7 mouse cellular contexts compared by ENCODE assay signal in genomic region chr3:68059162-68059800, GRCm38 (mm10). TPM values are rescaled to one million over a fixed set of nuclear protein-coding genes. Genes with fewer than 3 reads are reported as not detected.
DNase-seq lines count a peak whose midpoint lies in the region; ATAC-seq and TF ChIP-seq lines count a peak whose summit lies in the region.

No protein-coding gene starts in this region.

- peak; percentile 86 for TF ChIP-seq CTCF in left cerebral cortex, adult 2 months (IDR thresholded peaks at IDR 0.05)
- 0 out of 2 replicates have a peak, but pooled peaks have one; percentile 11 for TF ChIP-seq CTCF in bone marrow, adult 2 months (IDR thresholded peaks at IDR 0.05; ENCODE audit: control insufficient read depth, insufficient read depth, low read length)
- peak; percentile 88 for TF ChIP-seq CTCF in forebrain, postnatal 0 days (IDR thresholded peaks at IDR 0.05; ENCODE audit: low read depth)

- no peak overlapping the region for H3K9ac ChIP-seq in forebrain, postnatal 0 days

- no peaks in the 10 kb centered on the region; the same call in 1 of the 2 replicates for H3K4me1 ChIP-seq in bone marrow, adult 2 months (ENCODE audit: control insufficient read depth, insufficient read depth, low read length)
- H3K4me1 ChIP-seq in forebrain, postnatal 0 days (ENCODE audit: insufficient read depth): no peaks in the 10 kb centered on the region

- intact Hi-C loops in left cerebral cortex, adult 2 months (cut with DNase I): loop anchor here (2.0 to 10.0 kb wide), 3 partner anchors 436 to 656 kb away; no protein-coding TSS in a partner anchor
- intact Hi-C loops in left cerebral cortex, postnatal 10 days (cut with DNase I): loop anchor here (5.0 kb wide), 2 partner anchors 433 to 653 kb away; no protein-coding TSS in a partner anchor

- no peak overlapping the region for H3K4me3 ChIP-seq in left cerebral cortex, adult 2 months
- H3K4me3 ChIP-seq in bone marrow, adult 2 months (replicated peaks; ENCODE audit: control insufficient read depth, low read depth, low read length): no peak overlapping the region
- H3K4me3 ChIP-seq in forebrain, postnatal 0 days (ENCODE audit: low read depth, low read length): no peak overlapping the region

- no peaks in the 10 kb centered on the region for H3K27me3 ChIP-seq in forebrain, postnatal 0 days (ENCODE audit: insufficient read depth, low read length)

- peak in 1 of 2 experiments; percentile 22 for DNase-seq in left cerebral cortex, adult 2 months (ENCODE audit: extremely low spot score in 1 of 2, low spot score in 2 of 2)
- DNase-seq in left cerebral cortex, postnatal 10 days (ENCODE audit: extremely low spot score in 1 of 2, low spot score in 2 of 2): no peak
- DNase-seq in forebrain, postnatal 0 days: peak; percentile 56
- peak; percentile 15 for DNase-seq in lung, postnatal 36 days
- DNase-seq in spleen, postnatal 36 days (ENCODE audit: low spot score in 2 of 2): no peak
- DNase-seq in thymus, adult 18-20 months: no peak

- no peaks in the 10 kb centered on the region for H3K9me3 ChIP-seq in forebrain, postnatal 0 days (ENCODE audit: low read length)

- no peak overlapping the region for H3K27ac ChIP-seq in left cerebral cortex, adult 2 months
- H3K27ac ChIP-seq in bone marrow, adult 2 months (ENCODE audit: control insufficient read depth, insufficient read depth, low read depth, low read length, poor library complexity): no peak overlapping the region
- H3K27ac ChIP-seq in forebrain, postnatal 0 days (ENCODE audit: low read depth, low read length): no peak overlapping the region

- no peak for TF ChIP-seq POLR2A in bone marrow, adult 2 months (IDR thresholded peaks at IDR 0.05; ENCODE audit: borderline replicate concordance, control insufficient read depth, low read depth, low read length)

- WGBS in bone marrow, adult 2 months: 50% methylated on average over 2 of the region's 2 CpGs
- 41% methylated on average over 2 of the region's 2 CpGs for WGBS in forebrain, postnatal 0 days

- peak; percentile 51 for ATAC-seq in forebrain, postnatal 0 days

- no peak overlapping the region for H3K4me2 ChIP-seq in forebrain, postnatal 0 days (ENCODE audit: low read depth)

- no peaks in the 10 kb centered on the region for H3K36me3 ChIP-seq in forebrain, postnatal 0 days (ENCODE audit: insufficient read depth)

RNA-seq across cellular contexts. Expression of gene Schip1, which starts 5.3 kb away (rescaled TPM):
- total RNA-seq in left cerebral cortex, adult 2 months (2021): 100 to 1,000 TPM; 261 to 282 TPM
- 100 to 1,000 TPM; 182 to 193 TPM for total RNA-seq in left cerebral cortex, postnatal 10 days (2021)
- polyA plus RNA-seq in bone marrow, adult 2 months (2011; ENCODE audit: insufficient read depth, insufficient read length, low replicate concordance, missing spikeins): 2.8 and 8.0 TPM in 2 replicates
- 114 and 140 TPM in 2 replicates for total RNA-seq in forebrain, postnatal 0 days (2014; rRNA removed)
- 192 and 204 TPM in 2 replicates for polyA plus RNA-seq in forebrain, postnatal 0 days (2015; fragmentation: Nextera tagmentation; extraction: Ambion mirVana)

Comparison
In these comparisons a context has a peak if more than half of its experiments do, and no peak if none do; other contexts are left out.
1. DNase-seq: peak in forebrain, postnatal 0 days (single experiment) and lung, postnatal 36 days (single experiment); none in left cerebral cortex, postnatal 10 days (0 of 2), spleen, postnatal 36 days (0 of 2) and thymus, adult 18-20 months (0 of 2).
2. CTCF ChIP-seq: peak in every context shown above with its lines; median percentile 88 in forebrain, postnatal 0 days; 86 in left cerebral cortex, adult 2 months; 11 in bone marrow, adult 2 months.